Mouse (Mus musculus): ENCODE measurements around the gene Ces2b. TPM values are rescaled to one million over a fixed set of nuclear protein-coding genes. Genes with fewer than 3 reads are reported as not detected.
"Not testable (repeated sequence)": the region's sequence is repeated elsewhere in the genome, so short reads cannot be mapped to it uniquely, and the experiment has no call there.

The Ces2b gene
- total RNA-seq (2021): under 1 TPM; 0.31 to 0.53 TPM
- long read RNA-seq, partial matches to known transcripts: 2 of 3 reads
- long read RNA-seq, other reads (novel, unspliced or antisense): 0 of 3 reads

DNA sequence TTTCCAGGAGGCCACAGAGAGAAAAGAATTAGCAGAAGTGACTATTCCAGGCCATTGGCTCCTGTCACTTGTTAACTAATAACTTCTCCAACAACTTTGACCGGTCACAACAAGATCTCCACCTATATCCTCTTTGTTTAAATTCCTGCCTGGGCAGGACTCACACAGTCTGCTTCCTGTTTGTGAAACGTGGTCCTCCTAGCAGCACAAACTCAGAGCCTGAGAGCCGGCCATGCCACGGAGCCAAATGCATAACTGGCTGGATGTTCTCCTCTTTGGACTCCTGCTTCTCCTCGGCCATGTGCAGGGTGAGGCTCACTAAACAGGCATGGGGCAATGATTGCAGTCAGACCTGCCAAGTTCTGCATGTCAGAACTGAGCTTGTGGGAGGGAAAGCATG is at the start of gene Ces2b:
Gene Ces2b (plus strand): TSS at position 133 of the 400 bp plus-strand sequence.
- DNase-seq (ENCODE audit: low spot score in 2 of 2): no peak

DNA sequence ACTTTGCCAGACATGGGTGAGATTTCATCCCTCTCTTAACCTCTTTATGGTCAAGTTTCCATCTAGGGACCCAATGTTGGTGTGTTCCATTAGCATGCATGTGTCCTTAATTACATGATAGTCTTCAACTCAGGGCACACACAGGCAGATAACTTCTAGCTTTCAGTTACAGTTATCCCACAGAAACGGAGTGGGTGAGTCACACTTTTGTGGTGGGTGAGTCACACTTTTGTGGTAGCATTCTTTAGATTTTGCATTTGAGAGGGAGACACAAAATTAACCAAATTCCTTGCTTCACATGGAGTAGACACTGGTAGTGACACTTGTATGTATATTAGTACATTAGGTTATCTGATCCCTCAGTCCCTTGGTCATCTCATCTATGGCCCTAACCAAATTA is 44.3 kb upstream of the Ces2b start:
- no peak for DNase-seq (ENCODE audit: low spot score in 2 of 2)

DNA sequence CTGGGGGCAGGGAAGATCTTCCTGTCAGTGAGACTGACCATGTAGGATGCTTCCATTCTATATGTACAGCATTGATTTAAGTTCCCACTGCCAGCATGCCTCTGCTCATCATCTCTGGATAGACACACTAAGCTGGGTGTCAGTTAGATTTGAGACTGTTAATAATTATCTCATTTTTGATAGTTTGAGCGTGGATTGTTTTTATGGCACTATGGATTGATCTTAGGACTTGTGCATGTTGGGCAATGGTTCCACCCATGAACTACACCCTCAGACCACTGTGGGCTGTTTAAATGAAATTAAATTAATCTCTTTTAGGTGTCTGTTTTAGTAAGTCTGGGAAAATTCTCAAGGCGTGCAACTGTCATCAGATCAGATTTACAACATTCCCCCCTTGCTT is 42.4 kb upstream of the Ces2b start:
- DNase-seq (ENCODE audit: low spot score in 2 of 2): no peak

DNA sequence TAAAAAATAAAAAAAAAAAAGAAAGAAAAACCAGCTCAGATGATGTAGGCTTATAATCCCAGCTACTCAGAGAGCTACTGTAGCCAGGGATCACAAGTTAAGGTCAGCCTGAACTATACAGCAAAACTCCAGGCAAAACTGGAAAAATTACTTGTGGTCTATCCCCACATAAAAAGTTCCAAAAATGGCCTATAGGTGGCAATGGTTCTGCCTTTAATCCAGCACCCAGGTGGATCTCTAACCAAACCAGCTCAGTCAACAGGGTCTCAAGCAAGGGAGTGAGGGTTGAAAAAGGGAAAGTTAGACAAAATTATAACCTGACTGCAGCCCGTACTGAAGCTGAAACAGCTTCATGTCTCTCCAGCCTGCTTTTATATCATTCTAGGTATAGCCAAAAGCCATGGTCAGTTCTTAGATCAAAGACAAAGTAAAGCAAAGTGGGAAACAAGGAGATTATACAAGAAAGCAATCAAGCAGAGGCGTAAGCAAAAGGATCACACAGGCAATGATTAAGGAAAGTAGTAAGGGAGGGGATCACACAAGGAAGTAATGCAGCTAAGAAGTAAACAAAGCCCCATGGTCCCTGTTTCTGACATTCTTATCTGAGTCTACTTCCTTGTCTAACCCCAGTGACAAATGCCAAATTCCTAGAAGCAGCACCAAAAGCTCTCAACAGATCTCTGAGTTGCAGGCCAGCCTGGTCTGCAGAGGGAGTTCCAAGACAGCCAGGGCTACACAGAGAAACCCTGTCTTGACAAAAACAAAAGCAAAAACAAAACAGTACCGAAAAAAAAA is 41.3 kb upstream of the Ces2b start:
- DNase-seq (ENCODE audit: low spot score in 2 of 2): no peak

DNA sequence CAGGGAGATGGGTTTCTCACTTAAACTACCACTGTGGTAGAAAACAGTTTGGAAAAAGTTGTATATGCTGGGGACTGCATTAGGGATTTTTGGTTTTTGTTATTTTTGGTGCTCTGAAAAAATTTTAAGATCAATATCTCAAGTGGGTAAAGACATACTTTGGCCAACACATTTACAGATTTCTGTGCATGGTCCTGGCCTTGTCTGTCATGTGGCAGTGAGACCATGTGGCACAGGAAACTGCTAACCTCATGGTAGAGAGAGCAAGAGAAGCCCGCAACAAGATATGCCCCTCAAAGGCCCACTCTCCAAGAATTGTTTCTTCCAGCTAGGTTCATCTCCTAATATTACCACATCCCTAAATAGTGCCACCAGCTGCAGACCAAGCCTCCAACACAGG is 32.0 kb upstream of the Ces2b start:
- no peak for DNase-seq (ENCODE audit: low spot score in 2 of 2)

DNA sequence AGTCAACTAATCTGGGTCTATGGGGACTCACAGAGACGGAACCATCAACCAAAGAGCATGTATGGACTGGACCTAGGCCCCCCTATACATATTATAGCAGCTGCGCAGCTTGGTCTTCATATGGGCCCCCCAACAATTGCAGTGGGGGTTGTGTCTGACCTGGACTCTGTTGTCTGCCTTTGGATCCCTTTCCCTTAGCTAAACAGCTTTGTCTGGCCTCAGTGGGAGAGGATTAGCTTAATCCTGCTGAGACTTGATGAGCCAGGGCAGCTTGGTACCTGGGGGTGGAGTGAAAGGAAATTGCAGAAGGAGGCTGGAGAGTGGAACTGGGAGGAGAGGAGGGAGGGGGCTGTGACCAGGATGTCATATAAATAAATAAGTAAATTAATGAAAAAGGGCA is 25.2 kb upstream of the Ces2b start:
- DNase-seq (ENCODE audit: low spot score in 2 of 2): no peak

DNA sequence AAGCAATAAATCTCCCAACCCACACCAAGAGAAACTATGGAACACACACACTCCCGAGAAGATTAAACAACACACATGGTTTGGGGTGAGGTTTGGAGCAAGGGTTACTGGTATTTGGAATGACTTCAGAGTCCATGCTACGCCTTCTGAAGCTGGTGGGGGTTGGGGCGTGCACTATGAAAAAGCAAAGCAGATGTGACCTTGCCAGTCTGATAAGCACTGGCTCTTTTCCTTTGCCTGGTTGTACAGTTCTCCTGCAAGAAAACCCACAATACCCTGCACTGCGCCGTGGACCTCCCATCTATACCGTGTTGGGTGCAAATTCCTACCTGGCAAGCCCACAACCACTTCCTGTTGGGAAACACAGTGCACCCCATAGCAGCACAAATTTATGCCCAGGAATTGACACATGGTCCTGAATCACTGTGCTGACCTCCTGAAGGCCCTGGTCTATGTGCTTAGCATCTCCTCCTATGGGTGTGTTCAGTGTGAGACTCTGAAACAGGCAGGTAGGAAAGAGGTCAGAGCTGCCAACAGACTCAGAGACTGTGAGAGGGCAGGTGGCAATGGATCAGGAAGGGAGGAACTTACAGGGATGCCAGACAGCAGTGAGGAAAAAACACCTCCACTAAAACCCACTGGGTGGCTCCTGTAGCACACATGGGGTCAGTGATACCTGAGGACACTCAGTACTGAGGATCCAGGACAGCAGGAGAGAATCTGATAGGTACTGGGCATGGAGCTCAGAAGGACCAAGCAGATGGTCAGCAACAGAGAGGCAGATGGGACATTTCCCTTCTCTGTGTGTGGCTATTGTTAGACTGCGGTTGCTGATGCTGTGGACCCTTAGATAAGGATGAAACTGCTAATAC is 22.6 kb upstream of the Ces2b start:
- no peak for DNase-seq (ENCODE audit: low spot score in 2 of 2)

DNA sequence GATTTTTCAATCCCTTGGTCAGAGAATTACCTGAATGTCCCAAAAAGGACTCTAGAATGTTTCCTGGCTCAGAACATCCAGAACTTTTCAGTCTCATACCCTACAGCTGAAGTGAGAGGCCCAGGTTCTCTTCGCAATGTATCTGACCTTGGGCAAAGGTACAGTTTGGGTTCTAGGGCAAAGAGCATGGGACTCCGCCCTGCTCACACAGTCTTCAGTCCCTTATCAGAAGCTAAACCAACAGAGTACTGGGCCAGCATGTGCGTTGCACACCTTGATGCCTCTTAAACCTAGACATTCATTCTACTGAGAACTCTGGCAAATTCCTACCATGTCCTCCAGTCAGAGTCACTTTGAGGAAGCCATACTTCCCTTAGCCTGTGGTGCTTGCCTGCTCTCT is 21.9 kb upstream of the Ces2b start:
- no peak for DNase-seq (ENCODE audit: low spot score in 2 of 2)

DNA sequence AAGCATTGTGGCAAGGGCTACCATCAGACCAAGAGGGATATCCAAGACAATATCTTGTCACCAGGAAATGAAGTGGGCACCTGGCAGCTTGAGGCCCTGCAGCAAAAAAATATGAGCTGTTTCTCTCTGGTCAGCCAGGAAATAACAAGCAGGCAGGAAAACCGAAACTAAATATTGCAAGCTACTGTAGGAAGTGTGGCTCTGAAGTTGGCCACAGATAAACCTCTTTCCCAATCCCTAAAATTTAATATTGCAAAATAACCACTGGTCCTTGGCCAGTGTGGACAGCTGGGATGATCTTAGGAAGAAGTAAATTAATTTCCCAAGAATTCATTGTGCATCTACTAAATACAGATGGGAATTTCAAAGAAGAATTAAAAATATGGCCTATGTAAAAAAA is 4.5 kb upstream of the Ces2b start:
- no peak for DNase-seq (ENCODE audit: low spot score in 2 of 2)

DNA sequence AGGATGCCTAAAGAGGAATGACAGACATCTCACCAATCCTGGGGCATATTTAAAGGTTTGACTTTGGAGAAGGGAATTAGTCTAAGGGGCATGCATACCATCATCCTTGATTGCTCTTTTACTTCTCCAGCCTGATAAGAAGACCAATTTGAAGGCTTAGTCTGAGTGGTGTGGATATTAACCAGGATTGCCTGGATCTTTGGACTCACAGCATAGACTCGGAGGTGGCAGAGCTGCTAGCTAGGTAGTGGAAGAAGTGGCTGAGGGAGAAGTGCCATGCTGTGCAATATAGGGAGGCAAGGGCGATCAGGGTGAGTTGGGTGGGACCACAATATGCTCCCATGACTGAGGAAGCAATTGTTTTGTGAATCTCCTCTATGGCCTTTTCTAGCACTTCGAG is 3.2 kb upstream of the Ces2b start:
- no peak for DNase-seq (ENCODE audit: low spot score in 2 of 2)

DNA sequence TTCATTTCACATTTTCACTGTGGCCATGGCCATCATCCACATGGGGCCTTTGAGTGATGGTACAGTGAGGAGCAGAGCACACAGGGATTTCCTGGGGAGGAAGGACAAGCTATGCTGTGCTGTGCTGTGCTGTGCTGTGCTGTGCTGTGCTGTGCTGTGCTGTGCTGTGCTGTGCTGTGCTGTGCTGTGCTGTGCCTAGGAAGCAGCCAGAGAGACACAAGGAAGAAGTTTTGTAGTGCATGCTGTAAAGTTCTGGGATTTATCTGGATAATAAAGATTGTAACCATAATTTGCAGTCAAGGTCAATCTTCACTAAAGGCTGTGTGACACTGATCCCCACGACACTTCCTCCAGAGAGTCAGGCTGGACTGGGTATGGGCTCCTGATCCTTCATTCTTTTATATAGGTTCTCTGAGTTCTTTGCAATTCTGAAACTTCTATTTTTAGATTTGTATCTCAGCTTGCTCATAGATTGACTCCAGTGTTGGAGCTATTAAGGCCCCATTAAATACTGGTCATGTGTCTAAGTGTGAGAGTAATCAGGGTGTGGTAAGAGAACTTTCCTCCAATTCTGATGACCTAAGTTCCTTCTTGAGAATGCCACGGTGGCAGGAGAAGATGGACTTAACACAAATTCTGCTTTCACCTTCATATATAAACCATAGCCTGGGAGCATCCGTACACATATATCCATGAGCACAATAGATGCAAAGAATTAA is 10.1 kb downstream of the Ces2b start:
- DNase-seq (ENCODE audit: low spot score in 2 of 2): no peak

DNA sequence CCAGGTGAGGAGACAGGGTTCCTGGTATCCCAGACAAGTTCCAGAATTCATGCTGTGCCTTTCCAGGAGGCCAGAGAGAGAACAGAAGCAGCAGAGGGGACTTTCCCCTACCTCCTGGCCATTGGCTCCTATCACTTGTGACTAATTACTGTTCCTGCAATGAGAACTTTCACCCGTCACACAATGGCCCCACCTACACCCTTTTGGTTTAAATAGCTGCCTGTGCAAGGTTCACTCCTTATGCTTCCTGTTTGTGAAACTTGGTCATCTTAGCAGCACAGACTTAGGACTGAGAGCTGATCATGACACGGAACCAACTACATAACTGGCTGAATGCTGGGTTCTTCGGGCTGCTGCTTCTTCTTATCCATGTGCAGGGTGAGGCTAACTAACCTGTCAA is 15.5 kb downstream of the Ces2b start, which contains the start of gene Ces2c:
Gene Ces2c (plus strand): TSS at position 238 of the 400 bp plus-strand sequence.
- no peak for DNase-seq (ENCODE audit: low spot score in 2 of 2)

DNA sequence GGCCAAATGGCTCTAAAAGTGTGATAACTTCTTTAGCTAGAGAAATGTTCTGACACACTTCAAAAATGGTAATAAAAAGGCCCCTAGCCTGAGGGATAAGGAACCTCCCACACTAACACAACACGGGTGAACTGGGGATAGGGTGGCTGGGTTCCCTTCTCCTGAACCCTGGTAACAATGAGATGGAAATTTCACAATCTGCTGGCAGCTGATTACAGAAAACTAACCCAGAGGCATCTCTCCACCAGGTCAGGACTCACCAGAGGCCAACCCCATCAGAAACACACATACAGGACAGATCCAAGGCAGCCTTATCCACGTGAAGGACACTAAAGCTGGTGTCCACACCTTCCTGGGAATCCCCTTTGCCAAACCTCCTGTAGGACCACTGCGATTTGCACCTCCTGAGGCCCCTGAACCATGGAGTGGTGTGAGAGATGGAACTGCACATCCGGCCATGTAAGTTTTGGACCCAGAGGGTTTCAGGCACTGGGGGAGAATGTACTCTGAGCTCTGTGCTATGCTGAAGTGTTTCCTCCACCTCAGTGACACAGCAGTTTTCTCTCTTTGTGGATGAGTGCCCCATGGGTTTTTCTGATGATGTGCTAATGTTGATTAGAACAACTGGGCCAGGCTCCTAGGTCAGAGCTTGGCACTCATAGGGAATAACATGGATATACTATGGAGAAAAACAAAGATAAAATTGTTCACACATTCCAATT is 16.5 kb downstream of the Ces2b start:
- no peak for DNase-seq (ENCODE audit: low spot score in 2 of 2)

DNA sequence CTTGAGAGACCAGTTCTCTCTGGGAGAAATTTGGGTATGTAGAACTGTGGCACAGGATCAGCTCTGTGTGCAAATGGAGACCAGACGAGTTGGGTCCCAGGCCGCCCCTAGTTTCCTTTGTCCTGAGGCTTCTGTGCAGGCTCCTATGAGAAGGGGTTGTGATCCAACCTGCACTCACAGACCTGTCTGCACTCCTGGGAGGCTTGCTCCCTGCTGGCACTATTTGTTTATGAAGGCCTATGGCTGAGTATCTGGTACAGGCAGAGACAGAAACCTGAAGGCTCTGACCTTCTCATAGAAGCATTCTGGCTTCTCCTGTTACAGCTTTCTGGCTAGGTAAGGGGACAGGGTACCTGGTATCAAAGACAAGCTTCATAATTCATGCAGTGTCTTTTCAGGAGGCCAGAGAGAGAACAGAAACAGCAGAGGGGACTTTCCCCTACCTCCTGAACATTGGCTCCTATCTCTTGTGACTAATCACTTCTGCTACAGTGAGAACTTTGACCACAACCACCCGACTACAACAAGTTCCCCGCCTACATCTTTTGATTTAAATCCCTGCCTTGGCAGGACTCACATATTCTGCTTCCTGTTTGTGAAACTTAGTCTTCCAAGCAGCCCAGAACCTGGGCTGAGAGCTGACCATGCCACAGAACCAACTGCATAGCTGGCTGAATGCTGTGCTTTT is 35.6 kb downstream of the Ces2b start:
- DNase-seq (ENCODE audit: low spot score in 2 of 2): not testable (repeated sequence)

DNA sequence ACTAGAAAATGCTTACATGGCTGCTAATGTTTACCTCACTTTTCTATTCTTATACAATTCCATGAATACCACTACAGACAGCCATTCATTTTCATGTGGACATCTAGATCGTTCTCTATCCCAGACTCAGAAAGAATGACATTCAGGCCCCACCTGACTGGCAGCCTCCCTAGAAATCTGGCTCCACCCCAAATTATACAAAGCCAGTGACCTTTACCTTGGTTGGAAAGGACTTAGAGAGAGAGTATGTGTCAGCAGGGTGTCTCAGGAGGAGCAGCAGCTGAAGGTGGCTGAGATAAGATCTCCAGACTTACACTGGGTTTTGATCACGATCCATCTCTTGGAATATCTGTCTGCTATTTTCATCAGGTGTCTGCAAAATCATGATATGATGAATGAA is 37.5 kb downstream of the Ces2b start:
- DNase-seq (ENCODE audit: low spot score in 2 of 2): not testable (repeated sequence)

DNA sequence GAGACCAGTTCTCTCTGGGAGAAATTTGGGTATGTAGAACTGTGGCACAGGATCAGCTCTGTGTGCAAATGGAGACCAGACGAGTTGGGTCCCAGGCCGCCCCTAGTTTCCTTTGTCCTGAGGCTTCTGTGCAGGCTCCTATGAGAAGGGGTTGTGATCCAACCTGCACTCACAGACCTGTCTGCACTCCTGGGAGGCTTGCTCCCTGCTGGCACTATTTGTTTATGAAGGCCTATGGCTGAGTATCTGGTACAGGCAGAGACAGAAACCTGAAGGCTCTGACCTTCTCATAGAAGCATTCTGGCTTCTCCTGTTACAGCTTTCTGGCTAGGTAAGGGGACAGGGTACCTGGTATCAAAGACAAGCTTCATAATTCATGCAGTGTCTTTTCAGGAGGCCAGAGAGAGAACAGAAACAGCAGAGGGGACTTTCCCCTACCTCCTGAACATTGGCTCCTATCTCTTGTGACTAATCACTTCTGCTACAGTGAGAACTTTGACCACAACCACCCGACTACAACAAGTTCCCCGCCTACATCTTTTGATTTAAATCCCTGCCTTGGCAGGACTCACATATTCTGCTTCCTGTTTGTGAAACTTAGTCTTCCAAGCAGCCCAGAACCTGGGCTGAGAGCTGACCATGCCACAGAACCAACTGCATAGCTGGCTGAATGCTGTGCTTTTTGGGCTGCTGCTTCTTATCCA is 55.0 kb downstream of the Ces2b start:
- not testable (repeated sequence) for DNase-seq (ENCODE audit: low spot score in 2 of 2)
